Mouse (Mus musculus): Measurements from ENCODE around the gene Pnmal2. TPM values are rescaled to one million over a fixed set of nuclear protein-coding genes. Genes with fewer than 3 reads are reported as not detected.

Pnmal2 gene
- total and polyA plus RNA-seq, 3 experiments: 0.07 TPM; not detected in 2

DNA sequence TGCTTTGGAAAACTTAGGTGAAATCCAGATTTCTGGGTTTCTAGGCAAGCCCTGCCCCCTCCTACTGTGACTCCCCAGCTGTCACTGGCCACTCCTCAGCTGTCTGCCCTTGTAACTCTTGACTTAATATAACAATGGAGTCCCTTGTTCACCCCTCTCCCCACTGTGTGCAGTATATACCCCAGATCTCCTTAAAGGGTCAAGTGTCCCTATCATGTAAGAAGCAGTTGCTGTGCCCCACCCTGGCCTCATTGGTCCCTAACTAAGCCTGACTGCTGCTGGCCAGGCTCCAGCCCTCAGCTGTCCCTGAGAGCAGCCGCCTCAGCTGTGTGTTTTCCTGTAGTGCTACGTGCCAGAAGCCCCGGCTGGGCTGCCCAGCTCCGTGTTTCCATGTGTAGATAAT is 3.5 kb downstream of the Pnmal2 start:
- TF ChIP-seq MXI1 (IDR thresholded peaks at IDR 0.05; ENCODE audit: low read depth, low read length): no peak
- TF ChIP-seq CTCF (IDR thresholded peaks at IDR 0.05 in 2 of 3, conservative IDR thresholded peaks at IDR 0.05 in 1 of 3; ENCODE audit: control insufficient read depth in 1 of 3, insufficient read depth in 1 of 3, low read depth in 2 of 3, low read length in 3 of 3, poor library complexity in 1 of 3, severe bottlenecking in 1 of 3): no peak
- no peak for TF ChIP-seq USF2 (IDR thresholded peaks at IDR 0.05; ENCODE audit: borderline replicate concordance in 1 of 2, insufficient read depth in 1 of 2, low read depth in 1 of 2, low read length in 2 of 2)
- TF ChIP-seq MAFK (IDR thresholded peaks at IDR 0.05; ENCODE audit: borderline replicate concordance, low read depth, low read length): no peak
- no peak for TF ChIP-seq USF1 (IDR thresholded peaks at IDR 0.05; ENCODE audit: low read depth, low read length)
- TF ChIP-seq TCF12 (IDR thresholded peaks at IDR 0.05; ENCODE audit: low read depth, low read length): no peak
- TF ChIP-seq POLR2A (IDR thresholded peaks at IDR 0.05; ENCODE audit: control insufficient read depth in 1 of 2, insufficient read depth in 1 of 2, low read depth in 1 of 2, low read length in 2 of 2, poor library complexity in 1 of 2): no peak
- no peak for TF ChIP-seq NELFE (IDR thresholded peaks at IDR 0.05; ENCODE audit: low read depth, low read length)
- DNase-seq (ENCODE audit: low read depth, low spot score): no peak

DNA sequence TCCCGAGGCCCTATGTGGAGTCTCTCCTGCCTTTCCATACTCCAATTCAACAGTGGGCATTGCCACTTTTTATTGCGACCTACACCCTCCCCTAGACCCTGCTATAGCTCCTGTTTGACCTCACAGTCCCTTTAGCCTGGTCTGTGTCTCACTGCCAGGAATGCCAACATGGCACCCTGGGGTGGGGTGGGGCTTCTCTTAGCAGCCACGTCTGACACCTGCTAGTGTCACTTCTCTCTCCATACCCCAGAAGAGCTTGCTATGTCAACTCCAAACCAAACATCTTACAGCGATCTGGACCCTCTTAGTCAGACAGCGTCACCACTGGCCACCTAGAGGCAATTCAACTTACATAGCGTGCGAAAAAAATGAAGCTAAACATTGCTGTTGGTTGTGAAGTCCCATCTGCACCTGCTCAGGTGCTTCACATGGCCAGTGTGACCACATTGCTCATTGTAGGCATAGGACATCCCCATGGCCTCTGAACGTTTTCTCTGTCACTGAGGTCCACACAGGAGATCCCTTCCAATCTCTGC is 4.5 kb downstream of the Pnmal2 start:
- DNase-seq (ENCODE audit: low read depth, low spot score): no peak
- Histone ChIP-seq H3K79me2 (ENCODE audit: control insufficient read depth, insufficient read depth, low read length, poor library complexity) (no peaks in the 10 kb centered on the region; the same call in 1 of the 2 replicates), H3K27me3 (ENCODE audit: control insufficient read depth in 1 of 2, insufficient read depth in 2 of 2, low read length in 2 of 2) (no peaks in the 10 kb centered on the region), H3K27ac (ENCODE audit: control insufficient read depth, low read depth, low read length) (no peak overlapping the region), H3K4me1 (ENCODE audit: control insufficient read depth in 1 of 2, insufficient read depth in 2 of 2, low read length in 2 of 2) (peaks cover 0 to 5% of the 10 kb centered on the region in 2 experiments; a peak in 1 of 4 replicates), H3K9me3 (replicated peaks; ENCODE audit: insufficient read depth, low read length) (no peaks in the 10 kb centered on the region), H3K36me3 (ENCODE audit: control insufficient read depth in 1 of 2, insufficient read depth in 2 of 2, low read length in 2 of 2) (no peaks in the 10 kb centered on the region; a peak in 1 of 4 replicates), H3K9ac (ENCODE audit: control insufficient read depth, low read depth, low read length, poor library complexity, severe bottlenecking) (no peak overlapping the region), H3K4me3 (ENCODE audit: control insufficient read depth in 1 of 2, insufficient read depth in 1 of 2, low read depth in 2 of 2, low read length in 2 of 2) (no peak overlapping the region)
- TF ChIP-seq RCOR1 (IDR thresholded peaks at IDR 0.05; ENCODE audit: low read depth, low read length) (no peak), ZKSCAN1 (IDR thresholded peaks at IDR 0.05; ENCODE audit: low read depth, low read length) (no peak), KAT2A (conservative IDR thresholded peaks at IDR 0.05; ENCODE audit: low read depth, low read length) (no peak), CTCF (IDR thresholded peaks at IDR 0.05 in 2 of 3, conservative IDR thresholded peaks at IDR 0.05 in 1 of 3; ENCODE audit: control insufficient read depth in 1 of 3, insufficient read depth in 1 of 3, low read depth in 2 of 3, low read length in 3 of 3, poor library complexity in 1 of 3, severe bottlenecking in 1 of 3) (no peak), MAFK (IDR thresholded peaks at IDR 0.05; ENCODE audit: borderline replicate concordance, low read depth, low read length) (no peak), MYC (IDR thresholded peaks at IDR 0.05; ENCODE audit: low read depth, low read length) (no peak), ZNF384 (IDR thresholded peaks at IDR 0.05; ENCODE audit: low read depth, low read length) (no peak), ZC3H11A (IDR thresholded peaks at IDR 0.05; ENCODE audit: low read depth, low read length) (no peak), TAL1 (IDR thresholded peaks at IDR 0.05; ENCODE audit: low read length) (no peak), TBP (IDR thresholded peaks at IDR 0.05; ENCODE audit: low read depth, low read length) (no peak), MXI1 (IDR thresholded peaks at IDR 0.05; ENCODE audit: low read depth, low read length) (no peak), NRF1 (IDR thresholded peaks at IDR 0.05; ENCODE audit: insufficient read depth, low read depth, low read length, poor library complexity, severe bottlenecking) (no peak), ELF1 (IDR thresholded peaks at IDR 0.05; ENCODE audit: low read depth, low read length) (no peak), BHLHE40 (IDR thresholded peaks at IDR 0.05; ENCODE audit: borderline replicate concordance, low read depth, low read length) (no peak), MEF2A (IDR thresholded peaks at IDR 0.05; ENCODE audit: extremely low read depth, insufficient replicate concordance, low read depth, low read length, poor library complexity, severe bottlenecking) (no peak), POLR2AphosphoS2 (IDR thresholded peaks at IDR 0.05; ENCODE audit: low read length) (no peak)

More for the DNA sequence above, 3.5 kb downstream of the Pnmal2 start:
- no peak overlapping the region for H3K27ac ChIP-seq (ENCODE audit: control insufficient read depth, low read depth, low read length)
- no peaks in the 10 kb centered on the region for H3K9me3 ChIP-seq (replicated peaks; ENCODE audit: insufficient read depth, low read length)
- H3K4me1 ChIP-seq (ENCODE audit: control insufficient read depth in 1 of 2, insufficient read depth in 2 of 2, low read length in 2 of 2): peaks cover 0 to 5% of the 10 kb centered on the region in 2 experiments; a peak in 1 of 4 replicates
- no peak overlapping the region for H3K4me3 ChIP-seq (ENCODE audit: control insufficient read depth in 1 of 2, insufficient read depth in 1 of 2, low read depth in 2 of 2, low read length in 2 of 2)
- H3K27me3 ChIP-seq (ENCODE audit: control insufficient read depth in 1 of 2, insufficient read depth in 2 of 2, low read length in 2 of 2): no peaks in the 10 kb centered on the region
- H3K9ac ChIP-seq (ENCODE audit: control insufficient read depth, low read depth, low read length, poor library complexity, severe bottlenecking): no peak overlapping the region
- H3K36me3 ChIP-seq (ENCODE audit: control insufficient read depth in 1 of 2, insufficient read depth in 2 of 2, low read length in 2 of 2): no peaks in the 10 kb centered on the region; a peak in 1 of 4 replicates
- H3K79me2 ChIP-seq (ENCODE audit: control insufficient read depth, insufficient read depth, low read length, poor library complexity): no peaks in the 10 kb centered on the region; the same call in 1 of the 2 replicates
